Mouse (Mus musculus): ENCODE results near the gene Sh3gl1. TPM values are rescaled to one million over a fixed set of nuclear protein-coding genes. Genes with fewer than 3 reads are reported as not detected.

The Sh3gl1 gene
- polyA plus RNA-seq, 1 experiment from 2014 or later = 70.5 TPM

Other genes starting within 250 kb of the Sh3gl1 start
- 5.7 and 5.9 TPM in 2 replicates for gene Zfp119a, start 157.7 kb downstream of the Sh3gl1 start, polyA plus RNA-seq (2014; fragmentation: Nextera tagmentation; extraction: Ambion mirVana)
- gene Zfp959, start 144.5 kb downstream of the Sh3gl1 start, polyA plus RNA-seq (2014; fragmentation: Nextera tagmentation; extraction: Ambion mirVana) = 8.1 and 9.4 TPM in 2 replicates
- 4.5 and 5.1 TPM in 2 replicates for gene Zfp119b, start 87.1 kb downstream of the Sh3gl1 start, polyA plus RNA-seq (2014; fragmentation: Nextera tagmentation; extraction: Ambion mirVana)
- gene Ebi3, start 84.0 kb downstream of the Sh3gl1 start, polyA plus RNA-seq (2014; fragmentation: Nextera tagmentation; extraction: Ambion mirVana) = 1.0 and 1.3 TPM in 2 replicates
- gene Yju2, start 77.5 kb downstream of the Sh3gl1 start, polyA plus RNA-seq (2014; fragmentation: Nextera tagmentation; extraction: Ambion mirVana) = 8.9 and 13.5 TPM in 2 replicates
- gene Shd, start 66.2 kb downstream of the Sh3gl1 start, polyA plus RNA-seq (2014; fragmentation: Nextera tagmentation; extraction: Ambion mirVana) = 7.1 and 7.3 TPM in 2 replicates
- 1.6 and 1.8 TPM in 2 replicates for gene Fsd1, start 50.1 kb downstream of the Sh3gl1 start, polyA plus RNA-seq (2014; fragmentation: Nextera tagmentation; extraction: Ambion mirVana)
- gene Stap2, start 31.1 kb downstream of the Sh3gl1 start, polyA plus RNA-seq (2014; fragmentation: Nextera tagmentation; extraction: Ambion mirVana) = 15.9 and 16.6 TPM in 2 replicates
- 73.9 and 84.4 TPM in 2 replicates for gene Mpnd, start 30.9 kb downstream of the Sh3gl1 start, polyA plus RNA-seq (2014; fragmentation: Nextera tagmentation; extraction: Ambion mirVana)
- gene Chaf1a, start 3.8 kb upstream of the Sh3gl1 start, polyA plus RNA-seq (2014; fragmentation: Nextera tagmentation; extraction: Ambion mirVana) = 9.0 and 9.2 TPM in 2 replicates
- 41.3 and 42.5 TPM in 2 replicates for gene Ubxn6, start 38.4 kb upstream of the Sh3gl1 start, polyA plus RNA-seq (2014; fragmentation: Nextera tagmentation; extraction: Ambion mirVana)
- 56.5 and 57.5 TPM in 2 replicates for gene Hdgfl2, start 43.0 kb upstream of the Sh3gl1 start, polyA plus RNA-seq (2014; fragmentation: Nextera tagmentation; extraction: Ambion mirVana)
- gene Plin4, start 73.2 kb upstream of the Sh3gl1 start, polyA plus RNA-seq (2014; fragmentation: Nextera tagmentation; extraction: Ambion mirVana) = 0.15 and 0.19 TPM in 2 replicates
- gene Plin5, start 81.0 kb upstream of the Sh3gl1 start, polyA plus RNA-seq (2014; fragmentation: Nextera tagmentation; extraction: Ambion mirVana) = 0.88 and 1.1 TPM in 2 replicates
- gene Lrg1, start 85.4 kb upstream of the Sh3gl1 start, polyA plus RNA-seq (2014; fragmentation: Nextera tagmentation; extraction: Ambion mirVana) = 0.32 and 0.42 TPM in 2 replicates
- gene Sema6b, start 103.7 kb upstream of the Sh3gl1 start, polyA plus RNA-seq (2014; fragmentation: Nextera tagmentation; extraction: Ambion mirVana) = 0.55 and 0.85 TPM in 2 replicates
- gene Tnfaip8l1, start 125.8 kb upstream of the Sh3gl1 start, polyA plus RNA-seq (2014; fragmentation: Nextera tagmentation; extraction: Ambion mirVana) = 8.9 and 9.4 TPM in 2 replicates
- 76.6 and 81.1 TPM in 2 replicates for gene Mydgf, start 147.3 kb upstream of the Sh3gl1 start, polyA plus RNA-seq (2014; fragmentation: Nextera tagmentation; extraction: Ambion mirVana)
- gene Dpp9, start 182.3 kb upstream of the Sh3gl1 start, polyA plus RNA-seq (2014; fragmentation: Nextera tagmentation; extraction: Ambion mirVana) = 18.9 and 19.5 TPM in 2 replicates
- 23.6 and 25.9 TPM in 2 replicates for gene Fem1a, start 220.2 kb upstream of the Sh3gl1 start, polyA plus RNA-seq (2014; fragmentation: Nextera tagmentation; extraction: Ambion mirVana)
- gene Ticam1, start 240.2 kb upstream of the Sh3gl1 start, polyA plus RNA-seq (2014; fragmentation: Nextera tagmentation; extraction: Ambion mirVana) = 9.2 and 9.3 TPM in 2 replicates